Mouse (Mus musculus): ENCODE results near the gene Myct1. TPM values are rescaled to one million over a fixed set of nuclear protein-coding genes. Genes with fewer than 3 reads are reported as not detected.

Gene Myct1
- 5.2 and 5.5 TPM in 2 replicates for polyA plus RNA-seq (2015; fragmentation: Nextera tagmentation; extraction: Ambion mirVana)

GRCm38 (mm10) chr10:5593464-5593863 is at the start of gene Myct1:
Myct1 (plus strand) TSS chr10:5593775.
- no peaks in the 10 kb centered on the region for H3K36me3 ChIP-seq
- H3K9ac ChIP-seq = peak within 1 kb of the TSS; percentile 54; the same call in 1 of the 2 replicates
- peak within 1 kb of the TSS; percentile 37 for H3K4me3 ChIP-seq
- WGBS = 8% methylated on average over 5 of the region's 5 CpGs
- peak within 1 kb of the TSS; percentile 84 for H3K27ac ChIP-seq (replicated peaks)
- no peak for ATAC-seq (ENCODE audit: extremely low read depth, insufficient number of reproducible peaks, low FRiP score, low TSS enrichment)
- H3K4me2 ChIP-seq = peak within 1 kb of the TSS; percentile 36
- H3K27me3 ChIP-seq (replicated peaks) = no peaks in the 10 kb centered on the region
- no peaks in the 10 kb centered on the region for H3K9me3 ChIP-seq
- H3K4me1 ChIP-seq = peaks cover 21% of the 10 kb centered on the region

DNA sequence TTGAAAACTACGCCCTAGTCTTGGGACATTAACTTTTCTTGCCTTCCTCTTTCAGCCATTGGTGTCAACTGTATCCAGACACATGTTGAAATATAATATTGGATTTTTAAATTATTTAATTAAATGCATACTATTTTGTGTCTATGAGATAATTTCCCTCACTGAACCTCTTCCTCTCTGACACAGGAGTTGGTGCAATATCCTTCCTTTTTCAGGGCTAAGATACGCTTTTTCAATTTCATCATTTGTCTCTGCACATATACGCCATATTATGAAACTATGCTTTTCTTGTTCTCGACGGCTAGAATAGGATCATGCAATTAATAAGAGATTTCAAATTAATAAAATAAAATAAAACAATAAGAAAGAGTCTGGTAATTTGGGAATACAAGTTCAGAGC is 47.1 kb upstream of the Myct1 start:
- no peak overlapping the region for H3K4me3 ChIP-seq
- 87% methylated on average over 5 of the region's 5 CpGs for WGBS
- H3K27me3 ChIP-seq (replicated peaks) = peaks cover 5% of the 10 kb centered on the region; the same call in 1 of the 2 replicates
- H3K27ac ChIP-seq (replicated peaks) = no peak overlapping the region
- no peak overlapping the region for H3K9ac ChIP-seq
- H3K36me3 ChIP-seq = no peaks in the 10 kb centered on the region
- peaks cover 7% of the 10 kb centered on the region; the same call in 1 of the 2 replicates for H3K4me1 ChIP-seq
- ATAC-seq (ENCODE audit: extremely low read depth, insufficient number of reproducible peaks, low FRiP score, low TSS enrichment) = no peak
- no peaks in the 10 kb centered on the region for H3K9me3 ChIP-seq
- no peak overlapping the region for H3K4me2 ChIP-seq

DNA sequence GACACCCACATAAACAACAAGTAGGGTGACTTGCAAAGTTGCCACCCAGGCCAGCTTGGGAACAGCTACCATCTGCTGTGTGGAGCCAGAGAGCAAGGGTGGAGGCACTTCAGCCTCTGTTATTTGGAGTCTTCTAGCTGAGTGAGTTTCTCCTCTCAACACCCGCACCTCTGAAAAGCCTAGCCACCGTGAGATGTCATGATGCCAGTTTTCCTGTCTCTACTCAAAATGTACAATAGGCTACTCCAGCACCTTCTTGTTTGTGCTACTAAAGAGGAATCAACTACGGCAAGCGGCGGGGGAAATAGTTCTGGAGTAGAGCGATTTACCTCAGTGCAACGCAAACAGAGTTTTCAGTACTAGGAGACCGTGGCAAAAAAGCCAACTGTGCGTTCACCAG is 45.8 kb upstream of the Myct1 start:
- H3K4me1 ChIP-seq = peaks cover 7% of the 10 kb centered on the region; the same call in 1 of the 2 replicates
- H3K9ac ChIP-seq = no peak overlapping the region
- H3K36me3 ChIP-seq = no peaks in the 10 kb centered on the region
- H3K27me3 ChIP-seq (replicated peaks) = peaks cover 5% of the 10 kb centered on the region; the same call in 1 of the 2 replicates
- ATAC-seq (ENCODE audit: extremely low read depth, insufficient number of reproducible peaks, low FRiP score, low TSS enrichment) = no peak
- WGBS = 84% methylated on average over 9 of the region's 9 CpGs
- no peak overlapping the region for H3K4me2 ChIP-seq
- no peaks in the 10 kb centered on the region for H3K9me3 ChIP-seq
- H3K27ac ChIP-seq (replicated peaks) = no peak overlapping the region
- no peak overlapping the region for H3K4me3 ChIP-seq

DNA sequence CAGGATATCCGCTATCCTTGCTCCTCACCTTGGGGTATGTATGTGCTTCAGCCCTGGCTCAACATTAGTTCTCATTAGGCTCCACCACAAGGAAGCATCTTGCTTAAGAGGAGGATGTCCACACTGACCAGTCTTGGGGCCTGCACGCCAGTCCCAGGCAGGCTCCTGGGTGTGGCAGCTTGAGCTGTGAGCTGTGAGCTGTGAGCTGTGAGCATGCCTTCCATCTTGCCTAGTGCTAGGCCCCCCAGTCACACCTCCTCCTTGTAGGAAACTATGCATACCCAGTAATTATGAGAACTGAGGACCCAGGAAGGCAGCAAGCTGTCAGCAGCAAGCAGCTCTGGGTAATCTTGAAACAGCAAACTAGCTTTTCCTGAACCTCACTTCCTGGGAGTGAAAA is 44.9 kb upstream of the Myct1 start:
- Histone ChIP-seq H3K4me2 (no peak overlapping the region), H3K27me3 (replicated peaks) (peaks cover 5% of the 10 kb centered on the region; the same call in 1 of the 2 replicates), H3K36me3 (no peaks in the 10 kb centered on the region), H3K27ac (replicated peaks) (no peak overlapping the region), H3K4me1 (peaks cover 7% of the 10 kb centered on the region; the same call in 1 of the 2 replicates), H3K9ac (no peak overlapping the region), H3K4me3 (no peak overlapping the region), H3K9me3 (no peaks in the 10 kb centered on the region)
- ATAC-seq (ENCODE audit: extremely low read depth, insufficient number of reproducible peaks, low FRiP score, low TSS enrichment) = no peak
- WGBS = 80% methylated on average over 2 of the region's 2 CpGs

GRCm38 (mm10) chr10:5549871-5550167 is 43.8 kb upstream of the Myct1 start:
- Histone ChIP-seq H3K27ac (replicated peaks) (no peak overlapping the region), H3K36me3 (no peaks in the 10 kb centered on the region), H3K9me3 (no peaks in the 10 kb centered on the region), H3K4me2 (peak overlapping the region; percentile 98), H3K27me3 (replicated peaks) (peaks cover 5% of the 10 kb centered on the region; the same call in 1 of the 2 replicates), H3K4me3 (peak overlapping the region; percentile 64), H3K4me1 (peaks cover 7% of the 10 kb centered on the region; the same call in 1 of the 2 replicates), H3K9ac (peak overlapping the region; percentile 74)
- WGBS = 7% methylated on average over 6 of the region's 6 CpGs
- no peak for ATAC-seq (ENCODE audit: extremely low read depth, insufficient number of reproducible peaks, low FRiP score, low TSS enrichment)

DNA sequence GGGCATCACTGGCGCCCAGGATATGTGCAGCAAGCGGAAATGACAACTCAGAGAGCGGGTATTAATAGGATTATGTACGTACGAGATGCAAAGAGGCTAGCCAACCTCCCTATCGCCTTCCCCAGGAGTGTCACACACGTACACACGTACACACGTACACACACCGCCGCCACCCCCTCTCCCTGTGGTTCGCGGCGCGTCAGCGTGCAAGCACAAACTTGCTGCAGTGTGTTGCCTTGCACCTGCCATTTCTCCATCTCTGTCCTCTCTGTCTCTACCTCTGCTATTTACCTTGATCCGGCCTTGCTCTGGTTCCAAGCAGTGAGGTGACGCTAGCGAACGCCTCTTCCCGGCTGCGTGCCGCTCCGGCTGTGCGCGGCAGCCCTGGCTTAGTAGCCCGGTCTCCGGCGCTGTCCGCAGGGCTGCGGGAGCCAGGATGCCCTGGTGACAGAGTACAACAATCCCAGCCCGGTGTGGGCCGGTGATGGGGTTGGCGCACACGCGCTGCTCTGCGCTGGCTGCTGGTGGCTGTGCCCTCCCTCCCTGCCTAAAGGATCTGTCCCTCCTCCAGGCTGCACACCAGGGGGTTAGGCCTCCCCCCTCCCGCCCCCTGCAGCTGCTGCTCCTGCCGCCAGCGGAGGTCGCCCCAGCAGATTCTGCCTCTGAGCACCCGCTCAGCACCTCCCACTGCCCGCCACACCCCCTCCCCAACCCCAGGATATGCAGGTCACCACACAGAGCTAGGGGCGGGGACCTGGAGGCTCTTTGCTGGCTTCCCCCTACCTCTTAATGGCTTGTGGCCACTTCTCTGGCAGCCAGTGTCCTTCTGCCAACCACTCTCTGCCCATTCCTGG is 43.2 kb upstream of the Myct1 start:
- H3K4me2 ChIP-seq = peak overlapping the region; percentile 98

GRCm38 (mm10) chr10:5551382-5551781 is 42.2 kb upstream of the Myct1 start, which contains the start of gene Syne1:
Syne1 (minus strand) TSS chr10:5551482.
- no peak for ATAC-seq (ENCODE audit: extremely low read depth, insufficient number of reproducible peaks, low FRiP score, low TSS enrichment)
- no peaks in the 10 kb centered on the region for H3K36me3 ChIP-seq
- H3K27ac ChIP-seq (replicated peaks) = no peak within 1 kb of the TSS
- WGBS = 64% methylated on average over 5 of the region's 5 CpGs
- peaks cover 5% of the 10 kb centered on the region; the same call in 1 of the 2 replicates for H3K27me3 ChIP-seq (replicated peaks)
- H3K4me2 ChIP-seq = peak within 1 kb of the TSS; percentile 98
- peaks cover 7% of the 10 kb centered on the region; the same call in 1 of the 2 replicates for H3K4me1 ChIP-seq
- peak within 1 kb of the TSS; percentile 74 for H3K9ac ChIP-seq
- no peaks in the 10 kb centered on the region for H3K9me3 ChIP-seq
- H3K4me3 ChIP-seq = peak within 1 kb of the TSS; percentile 64

More for the DNA sequence above, 43.2 kb upstream of the Myct1 start:
- no peak overlapping the region for H3K27ac ChIP-seq (replicated peaks)
- ATAC-seq (ENCODE audit: extremely low read depth, insufficient number of reproducible peaks, low FRiP score, low TSS enrichment) = 0 out of 2 replicates have a peak, but pooled peaks have one; percentile 51
- no peaks in the 10 kb centered on the region for H3K9me3 ChIP-seq
- H3K4me1 ChIP-seq = peaks cover 7% of the 10 kb centered on the region; the same call in 1 of the 2 replicates
- peaks cover 5% of the 10 kb centered on the region; the same call in 1 of the 2 replicates for H3K27me3 ChIP-seq (replicated peaks)
- no peaks in the 10 kb centered on the region for H3K36me3 ChIP-seq
- H3K4me3 ChIP-seq = peak overlapping the region; percentile 64
- H3K9ac ChIP-seq = peak overlapping the region; percentile 74
- WGBS = under 1% methylated on average over 44 of the region's 44 CpGs

DNA sequence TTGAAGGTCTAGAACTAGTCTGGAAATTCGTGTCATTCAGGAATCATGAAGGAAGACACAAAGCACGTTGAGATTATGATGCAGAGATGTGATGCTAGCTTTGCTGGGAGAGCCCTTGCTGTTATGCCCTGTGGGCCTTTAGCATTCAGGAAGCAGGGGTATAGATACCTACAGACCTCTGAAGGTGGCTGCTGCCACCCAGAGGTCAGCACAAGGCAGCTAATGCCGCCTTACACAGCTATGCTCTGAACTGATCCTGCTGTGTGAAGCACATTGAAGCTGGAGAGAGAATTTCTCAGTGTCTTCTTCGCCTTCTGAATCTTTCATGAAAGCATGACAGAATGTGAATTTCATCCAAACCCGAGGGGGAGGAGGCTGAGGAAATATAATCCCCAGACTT is 38.6 kb upstream of the Myct1 start:
- Histone ChIP-seq H3K4me3 (no peak overlapping the region), H3K9ac (no peak overlapping the region), H3K4me1 (peaks cover 3% of the 10 kb centered on the region; the same call in 1 of the 2 replicates), H3K27me3 (replicated peaks) (peaks cover under 1% of the 10 kb centered on the region; the same call in 1 of the 2 replicates), H3K27ac (replicated peaks) (no peak overlapping the region), H3K36me3 (no peaks in the 10 kb centered on the region), H3K4me2 (no peak overlapping the region), H3K9me3 (no peaks in the 10 kb centered on the region)
- no peak for ATAC-seq (ENCODE audit: extremely low read depth, insufficient number of reproducible peaks, low FRiP score, low TSS enrichment)
- WGBS = 18% methylated on average over 5 of the region's 5 CpGs

- Histone ChIP-seq H3K4me2 (no peak overlapping the region), H3K36me3 (no peaks in the 10 kb centered on the region), H3K4me1 (no peaks in the 10 kb centered on the region), H3K27me3 (replicated peaks) (no peaks in the 10 kb centered on the region), H3K27ac (replicated peaks) (no peak overlapping the region), H3K9ac (no peak overlapping the region), H3K9me3 (no peaks in the 10 kb centered on the region), H3K4me3 (no peak overlapping the region)
- ATAC-seq (ENCODE audit: extremely low read depth, insufficient number of reproducible peaks, low FRiP score, low TSS enrichment) = no peak
These were observed 34.8 kb upstream of the Myct1 start for GRCm38 (mm10) chr10:5558808-5559207.

- Histone ChIP-seq H3K36me3 (no peaks in the 10 kb centered on the region), H3K27ac (replicated peaks) (no peak overlapping the region), H3K4me3 (no peak overlapping the region), H3K9me3 (no peaks in the 10 kb centered on the region), H3K4me2 (no peak overlapping the region), H3K9ac (no peak overlapping the region), H3K4me1 (no peaks in the 10 kb centered on the region), H3K27me3 (replicated peaks) (no peaks in the 10 kb centered on the region)
- ATAC-seq (ENCODE audit: extremely low read depth, insufficient number of reproducible peaks, low FRiP score, low TSS enrichment) = no peak
- WGBS = 68% methylated on average over 4 of the region's 4 CpGs
These were observed 33.0 kb upstream of the Myct1 start for GRCm38 (mm10) chr10:5560526-5560925.

GRCm38 (mm10) chr10:5561706-5562105 is 31.9 kb upstream of the Myct1 start:
- H3K9ac ChIP-seq = no peak overlapping the region
- no peak overlapping the region for H3K4me3 ChIP-seq
- no peak overlapping the region for H3K27ac ChIP-seq (replicated peaks)
- H3K4me1 ChIP-seq = no peaks in the 10 kb centered on the region
- H3K36me3 ChIP-seq = no peaks in the 10 kb centered on the region
- H3K4me2 ChIP-seq = no peak overlapping the region
- H3K9me3 ChIP-seq = no peaks in the 10 kb centered on the region
- 71% methylated on average over 4 of the region's 4 CpGs for WGBS
- H3K27me3 ChIP-seq (replicated peaks) = no peaks in the 10 kb centered on the region
- no peak for ATAC-seq (ENCODE audit: extremely low read depth, insufficient number of reproducible peaks, low FRiP score, low TSS enrichment)

Measured in heart, embryonic 13.5 days (tissue).